Mouse (Mus musculus) lung, postnatal 4 days (tissue): ENCODE measurements at regions not wholly inside any gene's neighbourhood (a gene's known extent, or its start where the extent isn't known, plus 50 kb on each side); places are given as distances from the start of the nearest gene placed in this dataset.
"Not testable (repeated sequence)": the region's sequence is repeated elsewhere in the genome, so short reads cannot be mapped to it uniquely, and the experiment has no call there.

ENCODE experiments used
- DNase-seq, 2 experiments: peaks; one replicate each; pipeline ENCODE4 v3.0.0; 2021

GRCm38 (mm10) chr6:103809986-103810341, 299.6 kb downstream of the Chl1 start:
- DNase-seq = no peak

DNA sequence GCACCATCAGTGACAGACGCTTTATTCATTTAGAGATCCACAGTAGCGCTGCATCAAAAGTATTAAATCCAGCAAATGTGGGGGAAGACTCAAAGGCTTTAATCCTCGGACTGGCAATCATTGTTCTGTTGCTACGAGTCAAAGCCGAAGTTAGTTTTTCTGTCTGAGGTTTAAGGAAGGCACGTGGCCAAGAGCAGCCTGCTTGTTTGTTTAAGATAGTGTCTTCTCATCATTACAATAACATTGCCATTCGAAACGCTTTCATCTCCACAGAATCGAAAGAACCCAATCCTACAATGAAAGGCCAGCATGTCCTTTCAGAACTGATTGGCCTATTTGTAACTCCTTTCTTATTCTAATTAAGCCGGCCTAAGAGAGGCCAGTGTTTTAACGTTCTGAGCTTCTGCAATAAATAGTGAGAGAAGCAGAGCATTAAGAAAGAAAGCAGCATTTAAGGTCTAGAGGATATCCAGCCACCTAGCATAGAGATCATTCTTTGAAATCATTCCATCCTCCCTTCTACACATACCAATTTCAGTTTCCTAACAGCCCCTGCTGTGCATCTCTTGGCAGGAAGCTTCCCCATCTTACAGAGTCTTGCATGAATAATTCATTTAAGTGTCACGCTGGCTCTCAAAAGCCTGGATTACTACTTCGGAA, 300.1 kb downstream of the Chl1 start:
- no peak for DNase-seq

DNA sequence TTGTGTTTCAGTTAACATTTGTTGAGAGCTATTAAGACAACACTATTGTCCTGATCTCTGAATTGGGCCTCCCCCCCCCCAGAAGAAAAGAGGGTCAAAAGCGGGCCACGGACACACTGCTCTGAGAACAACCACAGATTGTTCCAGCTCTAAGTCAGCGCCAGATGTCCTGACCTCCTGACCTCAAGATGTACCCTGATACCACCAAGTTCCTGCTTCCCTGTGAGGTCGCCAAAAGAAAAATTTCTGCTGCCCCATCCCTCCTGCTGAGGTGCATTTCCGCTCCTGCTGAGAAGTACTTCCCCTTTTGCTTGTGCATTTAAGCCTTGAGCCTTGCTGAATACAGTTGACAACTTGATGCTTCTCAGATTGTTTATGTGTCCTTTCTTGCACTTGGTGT, 306.0 kb downstream of the Chl1 start:
- not testable (repeated sequence) for DNase-seq

DNA sequence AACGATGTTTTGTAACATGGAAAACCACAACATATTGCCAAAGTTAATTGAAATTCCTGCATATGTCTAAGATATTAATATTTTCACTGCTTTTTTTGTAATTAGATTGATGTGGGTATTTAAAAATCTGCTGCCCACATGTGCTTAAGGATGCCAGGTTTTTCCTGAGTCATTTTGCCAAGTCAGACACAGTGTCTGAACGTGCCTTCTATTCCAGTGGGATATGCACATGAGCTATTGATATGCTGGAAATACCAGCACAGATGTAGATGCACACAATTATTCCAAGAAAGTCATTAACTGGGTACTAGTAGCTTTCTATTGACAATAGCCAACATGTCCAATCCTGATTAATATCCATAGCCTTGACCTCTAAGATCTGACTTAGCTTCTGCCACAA, 315.7 kb downstream of the Chl1 start:
- no peak for DNase-seq

DNA sequence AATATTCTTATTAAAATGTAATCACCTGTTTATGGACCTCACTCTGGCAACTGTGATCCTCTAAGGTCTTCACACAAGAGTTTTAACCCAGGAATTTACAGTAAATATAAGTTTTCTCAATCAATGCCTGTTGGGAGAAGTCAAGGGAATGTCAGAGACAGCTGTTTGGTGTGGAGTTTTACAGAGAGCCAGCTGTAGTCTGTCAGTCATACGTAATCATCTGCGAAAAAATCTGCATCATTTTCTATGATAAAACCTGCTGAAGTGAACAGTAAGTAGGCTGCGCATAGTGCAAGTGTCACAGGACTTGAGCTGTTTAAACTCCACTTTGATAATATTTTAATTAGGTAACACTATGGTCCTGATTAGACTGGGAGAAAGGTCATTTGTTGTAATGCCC, 317.2 kb downstream of the Chl1 start:
- DNase-seq = no peak

- no peak for DNase-seq
Observed at GRCm38 (mm10) chr6:103828866-103829265, 318.5 kb downstream of the Chl1 start.

DNA sequence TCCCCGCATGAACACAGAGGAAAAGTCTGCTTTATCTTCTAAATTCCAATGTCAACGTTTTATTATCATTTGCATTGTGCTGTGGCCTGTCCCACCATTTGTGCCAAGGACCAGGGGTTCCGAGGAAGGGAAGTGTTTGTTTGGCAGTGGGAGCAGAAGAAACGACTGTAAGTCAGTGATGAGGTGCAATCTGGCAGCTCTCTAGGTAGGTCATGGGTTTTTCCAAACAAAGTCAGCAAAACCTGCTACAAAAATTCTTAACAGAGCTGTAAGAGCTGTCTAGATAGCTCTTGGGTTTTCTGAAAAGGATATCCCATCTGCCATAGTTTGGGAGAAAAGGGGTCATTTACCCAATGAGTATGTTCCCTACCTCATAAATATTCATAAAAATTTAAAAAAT, 321.9 kb downstream of the Chl1 start:
- no peak for DNase-seq

DNA sequence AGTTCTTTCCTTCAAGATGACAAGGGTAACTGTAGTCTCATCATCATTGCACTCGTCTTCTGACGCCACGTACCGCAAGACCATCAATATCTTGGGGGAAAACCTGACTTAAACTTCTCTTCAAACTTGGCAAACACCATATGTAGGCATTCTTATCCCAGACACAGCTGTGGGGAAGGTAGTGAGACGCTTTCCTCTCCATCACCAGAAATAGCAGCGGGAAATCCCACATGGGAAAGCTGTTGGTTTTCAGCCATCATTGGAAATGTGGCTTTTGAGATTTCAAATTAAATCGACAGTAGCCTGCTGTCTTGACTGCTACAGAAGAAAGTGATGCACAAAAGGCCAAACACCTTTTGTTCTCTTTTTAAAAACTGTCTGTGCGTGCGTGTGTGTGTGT, 322.4 kb downstream of the Chl1 start:
- DNase-seq = no peak

DNA sequence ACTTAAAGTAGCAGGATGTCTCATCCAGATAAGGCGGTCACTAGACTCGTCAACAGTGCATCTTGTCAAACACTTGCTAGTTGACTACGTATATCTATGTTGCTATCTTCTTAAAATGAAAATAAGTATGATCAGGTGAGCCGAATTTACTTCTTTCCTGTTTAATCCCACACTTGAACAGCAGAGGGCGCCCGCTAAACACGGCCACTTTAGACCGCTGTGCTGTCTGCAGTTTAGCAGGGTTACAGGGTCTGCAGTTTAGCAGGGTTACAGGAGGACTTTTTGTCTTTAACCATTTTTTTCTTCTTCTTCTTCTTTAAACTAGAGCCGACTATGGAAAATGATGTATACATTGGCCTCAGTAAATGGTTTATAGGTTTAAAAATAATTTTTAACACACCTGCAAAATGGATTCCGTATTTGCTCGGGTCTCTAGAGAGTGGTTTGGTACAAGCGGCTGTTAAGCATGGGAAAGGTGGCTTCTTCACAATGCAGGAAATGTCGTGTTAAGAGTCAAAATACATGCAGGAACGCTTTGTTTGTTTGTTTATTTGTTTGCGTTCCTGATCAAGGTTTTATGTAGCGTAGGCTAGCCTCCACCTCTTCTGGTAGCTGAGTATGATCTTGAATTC, 323.2 kb downstream of the Chl1 start:
- DNase-seq = peak in 1 of 2 experiments; percentile 11

DNA sequence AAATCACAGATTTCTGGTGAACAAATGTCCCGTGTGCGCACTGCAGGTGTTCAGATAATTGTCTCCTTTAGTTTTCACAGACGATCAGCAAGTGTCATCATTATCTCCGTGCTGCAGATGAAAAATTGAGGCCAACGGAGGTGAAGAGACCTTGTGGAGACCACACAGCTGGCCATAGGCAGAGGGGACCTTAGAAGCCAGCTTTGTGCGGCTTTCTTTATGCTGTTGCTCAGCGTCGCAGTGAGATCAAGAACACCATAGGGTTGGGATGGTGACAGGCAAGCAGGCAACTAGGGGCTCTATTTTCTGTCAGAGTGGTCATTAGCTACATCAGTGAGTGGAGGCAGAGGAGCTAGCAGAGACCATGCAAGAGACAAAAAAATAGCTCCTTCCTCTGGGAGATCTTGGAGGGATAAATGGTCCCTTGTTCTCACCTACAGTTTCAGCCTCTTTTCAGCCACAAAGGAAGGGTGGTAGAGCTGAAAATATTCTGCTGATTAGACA, 324.4 kb downstream of the Chl1 start:
- DNase-seq = no peak

GRCm38 (mm10) chr6:103859787-103860186, 349.4 kb downstream of the Chl1 start:
- no peak for DNase-seq

DNA sequence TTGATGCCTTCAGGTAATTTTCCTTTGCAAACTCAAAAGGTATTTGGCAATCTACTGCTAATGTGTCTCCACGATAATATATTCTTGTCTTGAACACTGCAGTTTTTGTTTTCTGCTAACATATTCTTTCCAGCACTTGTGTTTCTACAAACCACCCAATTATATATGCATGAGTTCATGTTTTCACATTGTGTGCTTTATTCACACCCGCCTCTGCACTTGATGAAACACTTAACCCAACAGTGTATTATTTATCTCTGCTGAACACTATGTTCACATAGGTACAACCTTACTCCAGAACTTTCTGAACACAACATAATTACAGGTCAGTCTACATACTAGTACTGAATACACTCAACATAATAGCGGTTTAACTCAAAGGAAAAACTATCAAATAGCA, 383.1 kb downstream of the Chl1 start:
- no peak for DNase-seq

DNA sequence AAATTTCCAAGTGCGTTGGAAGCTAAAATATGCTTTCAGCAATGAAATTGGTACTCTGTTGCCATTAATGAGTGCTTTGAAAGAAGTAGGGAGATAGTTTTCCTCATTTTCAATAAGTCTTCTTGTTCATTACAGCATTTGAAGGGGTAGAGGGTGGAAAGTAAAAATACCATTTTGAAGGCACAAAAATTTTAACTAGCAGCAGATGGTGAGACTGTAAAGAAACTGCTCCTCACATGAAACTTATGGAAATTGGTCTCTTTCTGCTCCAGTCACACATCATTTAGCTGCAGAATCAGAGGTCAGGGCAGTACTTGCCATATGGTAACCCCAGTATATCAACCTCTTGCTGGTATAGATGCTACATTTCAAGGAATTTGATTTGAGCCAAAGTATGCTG, 414.1 kb downstream of the Chl1 start:
- no peak for DNase-seq

GRCm38 (mm10) chr6:103927094-103927493, 416.7 kb downstream of the Chl1 start:
- no peak for DNase-seq

- no peak for DNase-seq
Observed at GRCm38 (mm10) chr6:103940345-103940744, 430.0 kb downstream of the Chl1 start.

DNA sequence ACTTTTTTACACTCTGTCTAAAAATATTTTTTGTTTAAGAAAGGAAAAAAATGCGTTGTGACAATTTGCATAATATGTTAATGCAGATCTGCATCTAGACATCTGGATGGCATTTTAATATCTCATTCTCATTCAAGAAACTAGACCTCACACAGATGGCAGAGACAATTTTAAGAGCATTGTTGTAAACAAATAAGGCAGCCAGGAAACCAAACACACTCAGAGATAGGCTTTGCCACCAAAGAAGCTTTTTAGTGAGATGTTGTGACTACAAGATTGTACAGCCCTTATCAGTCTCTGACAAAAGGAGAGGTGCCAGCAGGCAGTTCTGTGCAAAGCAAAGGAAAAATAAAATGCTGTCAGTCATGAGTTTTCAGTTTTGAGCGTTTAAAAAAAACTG, 434.0 kb downstream of the Chl1 start:
- DNase-seq = no peak

GRCm38 (mm10) chr6:103947474-103947873, 437.1 kb downstream of the Chl1 start:
- no peak for DNase-seq

GRCm38 (mm10) chr6:103953134-103953771, 442.9 kb downstream of the Chl1 start:
- DNase-seq = no peak

DNA sequence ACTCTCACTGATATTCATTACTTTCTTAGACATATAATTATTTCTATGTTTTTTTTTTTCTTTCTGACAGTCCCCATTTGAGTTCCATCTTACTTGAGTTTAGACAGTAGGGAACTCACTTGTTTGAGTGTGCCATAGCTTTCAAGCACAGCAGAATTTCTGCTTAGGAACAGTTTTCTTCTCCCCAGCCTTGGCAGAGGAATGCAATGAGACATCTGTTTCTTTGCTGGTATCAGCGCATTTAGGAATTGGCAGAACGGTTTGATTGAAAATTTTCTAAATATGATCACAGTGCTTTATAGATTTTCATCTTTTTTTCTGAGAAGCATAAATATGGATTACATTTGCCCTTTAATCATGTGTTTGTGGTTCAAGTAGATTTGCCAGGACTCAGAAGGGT, 448.6 kb downstream of the Chl1 start:
- DNase-seq = no peak

DNA sequence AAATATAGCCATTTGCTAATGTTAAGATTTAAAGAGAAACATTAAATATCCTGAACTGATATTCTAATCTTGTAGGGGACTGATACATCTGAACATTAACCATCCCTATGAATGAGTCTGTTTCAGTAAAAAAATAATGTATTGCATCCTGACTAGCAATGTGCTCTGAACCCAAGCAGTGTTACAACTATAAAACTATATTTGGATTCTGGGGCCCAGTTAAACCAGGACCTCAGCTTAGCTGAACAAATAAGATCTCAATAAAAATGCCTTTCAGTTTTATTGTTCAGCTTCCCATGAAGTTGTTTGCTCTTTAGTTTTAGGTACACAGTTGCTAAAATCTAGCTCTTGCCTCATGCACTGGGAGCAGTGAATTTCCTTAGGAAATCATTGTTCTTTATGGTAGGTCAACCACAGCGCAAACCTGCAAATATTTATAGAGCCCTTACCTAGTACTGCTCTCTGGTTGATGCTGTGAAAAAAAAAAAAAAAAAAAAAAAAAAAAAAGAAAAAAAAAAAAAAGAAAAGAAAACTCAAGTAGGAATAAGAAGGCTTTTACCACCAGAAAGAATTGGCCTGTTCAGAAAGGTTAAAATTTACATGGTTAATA, 457.5 kb downstream of the Chl1 start:
- DNase-seq = no peak

DNA sequence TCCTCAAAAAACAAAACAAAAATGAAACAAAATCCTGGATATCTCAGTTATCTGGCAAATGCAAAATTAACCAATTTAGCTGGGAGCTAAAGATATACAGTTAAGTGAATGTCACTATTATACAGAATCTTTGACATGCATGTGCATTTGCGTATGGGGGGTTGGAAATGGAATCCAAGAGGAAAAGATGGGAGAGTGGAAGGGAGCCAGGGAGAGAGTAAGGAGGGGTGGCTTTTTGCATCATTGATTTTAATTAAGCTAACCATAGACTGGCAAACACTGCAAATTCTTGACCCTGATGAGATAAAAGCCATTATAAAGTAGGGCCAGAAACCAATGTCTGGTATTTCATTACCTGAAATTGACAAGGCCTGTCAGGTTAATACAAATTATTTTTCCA, 488.8 kb downstream of the Chl1 start:
- no peak for DNase-seq

GRCm38 (mm10) chr6:104028439-104029091, 464.0 kb upstream of the Cntn6 start:
- DNase-seq = peak; percentile 37 to 54

GRCm38 (mm10) chr6:104038853-104039252, 453.7 kb upstream of the Cntn6 start:
- DNase-seq = no peak
